Mouse (Mus musculus) kidney, embryonic 16.5 days (tissue): ENCODE measurements around the gene Map4k4. TPM values are rescaled to one million over a fixed set of nuclear protein-coding genes. Genes with fewer than 3 reads are reported as not detected.

Experiments
- ATAC-seq: fragments of 200-750 bp; cut with Nextera tagmentation; 2 replicates; pipeline ENCODE4 v1.8.0; 2017; ENCODE audit warnings: moderate TSS enrichment; ENCODE audit not compliant: low FRiP score, low TSS enrichment
- H3K27ac ChIP-seq: fragments of 300-500 bp; sonication (generic); 2 replicates; pipeline ENCODE4 v1.5.1; 2014; ENCODE audit warnings: low read length
- H3K27me3 ChIP-seq: fragments of 300-500 bp; sonication (generic); 2 replicates; pipeline ENCODE4 v1.6.1; 2014; ENCODE audit warnings: low read length, control low read depth, mixed read lengths; ENCODE audit not compliant: insufficient read depth
- H3K36me3 ChIP-seq: fragments of 300-500 bp; sonication (generic); 2 replicates; pipeline ENCODE4 v1.6.1; 2014; ENCODE audit warnings: low read length, control low read depth, mixed read lengths; ENCODE audit not compliant: insufficient read depth
- H3K4me1 ChIP-seq: fragments of 300-500 bp; sonication (generic); 2 replicates; pipeline ENCODE4 v1.6.1; 2014; ENCODE audit warnings: low read length, control low read depth, mixed read lengths; ENCODE audit not compliant: insufficient read depth
- H3K4me2 ChIP-seq: fragments of 300-500 bp; sonication (generic); replicated peaks from 2 replicates; pipeline ENCODE4 v1.6.1; 2014; ENCODE audit warnings: low read depth, low read length
- H3K4me3 ChIP-seq: fragments of 300-500 bp; sonication (generic); 2 replicates; pipeline ENCODE4 v1.5.1; 2014; ENCODE audit warnings: mild to moderate bottlenecking, low read length
- H3K9ac ChIP-seq: fragments of 300-500 bp; sonication (generic); replicated peaks from 2 replicates; pipeline ENCODE4 v1.6.1; 2014; ENCODE audit warnings: low read length
- H3K9me3 ChIP-seq: fragments of 300-500 bp; sonication (generic); 2 replicates; pipeline ENCODE4 v1.6.1; 2016; ENCODE audit warnings: low read length, control low read depth
- WGBS: fragments of 180-500 bp; shearing (Covaris S2); extraction: QIAGEN DNeasy Blood & Tissue Kit; methylation state at CpG from one replicate; pipeline ENCODE4 v1.1.7; 2014; 5-methylcytosine and 5-hydroxymethylcytosine counted together
- polyA plus RNA-seq: library from polyadenylated mRNA; unstranded; fragments of >200 nt; fragmentation: Nextera tagmentation; extraction: Ambion mirVana; gene quantifications from 2 replicates; pipeline ENCODE4 v1.2.1, GENCODE M21; 2015

Gene Map4k4
- polyA plus RNA-seq, 1 experiment from 2014 or later: 14.3 TPM

GRCm38 (mm10) chr1:39956712-39957111 lies 56.0 kb downstream of the Map4k4 start:
- ATAC-seq: no peak
- Histone ChIP-seq H3K9ac (no peak overlapping the region), H3K36me3 (no peaks in the 10 kb centered on the region), H3K4me3 (no peak overlapping the region), H3K9me3 (no peaks in the 10 kb centered on the region), H3K27me3 (no peaks in the 10 kb centered on the region), H3K4me1 (peaks cover 30% of the 10 kb centered on the region), H3K4me2 (no peak overlapping the region), H3K27ac (no peak overlapping the region)
- WGBS: 76% methylated on average over 5 of the region's 5 CpGs

DNA sequence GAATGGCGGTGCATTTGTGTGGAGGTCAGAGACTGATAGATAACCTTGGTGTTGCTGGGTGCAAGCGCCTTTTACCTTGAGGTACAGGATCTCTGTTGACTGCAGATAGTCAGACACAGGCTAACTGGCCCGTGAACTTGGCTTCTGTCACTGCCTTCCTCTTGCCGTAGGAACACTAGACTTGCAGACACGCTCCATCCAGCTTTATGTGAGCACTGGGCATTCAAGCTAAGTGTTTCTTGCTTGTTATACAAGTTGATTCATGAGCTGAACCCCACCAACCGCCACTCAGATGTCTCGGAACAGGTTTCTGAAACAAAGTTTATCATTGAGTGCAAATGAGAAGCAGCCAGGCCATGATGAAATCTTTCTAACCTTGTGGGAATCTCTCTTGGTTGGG lies 57.3 kb downstream of the Map4k4 start:
- Histone ChIP-seq H3K4me1 (peaks cover 20% of the 10 kb centered on the region; the same call in 1 of the 2 replicates), H3K4me3 (no peak overlapping the region), H3K9ac (no peak overlapping the region), H3K4me2 (no peak overlapping the region), H3K9me3 (no peaks in the 10 kb centered on the region), H3K27me3 (no peaks in the 10 kb centered on the region), H3K36me3 (peaks cover 10% of the 10 kb centered on the region; the same call in 1 of the 2 replicates), H3K27ac (no peak overlapping the region)
- WGBS: 57% methylated on average over 7 of the region's 7 CpGs
- ATAC-seq: no peak

- peaks cover 19% of the 10 kb centered on the region for H3K36me3 ChIP-seq
- H3K27ac ChIP-seq: no peak overlapping the region
- H3K9ac ChIP-seq: no peak overlapping the region
- no peaks in the 10 kb centered on the region for H3K27me3 ChIP-seq
- peaks cover 22% of the 10 kb centered on the region; the same call in 1 of the 2 replicates for H3K4me1 ChIP-seq
- 88% methylated on average over 1 of the region's 1 CpGs for WGBS
- no peak overlapping the region for H3K4me3 ChIP-seq
- ATAC-seq: no peak
- no peaks in the 10 kb centered on the region for H3K9me3 ChIP-seq
- no peak overlapping the region for H3K4me2 ChIP-seq
Measured at GRCm38 (mm10) chr1:39960623-39961022, 59.9 kb downstream of the Map4k4 start.

GRCm38 (mm10) chr1:39961113-39961512 lies 60.4 kb downstream of the Map4k4 start:
- ATAC-seq: no peak
- WGBS: 74% methylated on average over 6 of the region's 6 CpGs

GRCm38 (mm10) chr1:39962321-39962720 lies 61.6 kb downstream of the Map4k4 start:
- 68% methylated on average over 4 of the region's 4 CpGs for WGBS
- Histone ChIP-seq H3K9me3 (no peaks in the 10 kb centered on the region), H3K4me1 (peaks cover 13% of the 10 kb centered on the region; the same call in 1 of the 2 replicates), H3K36me3 (peaks cover 19% of the 10 kb centered on the region), H3K27ac (no peak overlapping the region), H3K4me3 (no peak overlapping the region), H3K27me3 (no peaks in the 10 kb centered on the region), H3K4me2 (no peak overlapping the region), H3K9ac (no peak overlapping the region)
- no peak for ATAC-seq

More at GRCm38 (mm10) chr1:39961113-39961512, 60.4 kb downstream of the Map4k4 start:
- no peak overlapping the region for H3K4me3 ChIP-seq
- H3K9ac ChIP-seq: no peak overlapping the region
- H3K36me3 ChIP-seq: peaks cover 19% of the 10 kb centered on the region
- peaks cover 21% of the 10 kb centered on the region; the same call in 1 of the 2 replicates for H3K4me1 ChIP-seq
- H3K27ac ChIP-seq: no peak overlapping the region
- no peaks in the 10 kb centered on the region for H3K9me3 ChIP-seq
- no peaks in the 10 kb centered on the region for H3K27me3 ChIP-seq
- no peak overlapping the region for H3K4me2 ChIP-seq

GRCm38 (mm10) chr1:39962840-39963239 lies 62.1 kb downstream of the Map4k4 start:
- Histone ChIP-seq H3K4me1 (peaks cover 11% of the 10 kb centered on the region; the same call in 1 of the 2 replicates), H3K9ac (no peak overlapping the region), H3K36me3 (peaks cover 19% of the 10 kb centered on the region), H3K4me2 (no peak overlapping the region), H3K9me3 (no peaks in the 10 kb centered on the region), H3K4me3 (no peak overlapping the region), H3K27ac (no peak overlapping the region), H3K27me3 (no peaks in the 10 kb centered on the region)
- no peak for ATAC-seq
- 85% methylated on average over 8 of the region's 8 CpGs for WGBS

DNA sequence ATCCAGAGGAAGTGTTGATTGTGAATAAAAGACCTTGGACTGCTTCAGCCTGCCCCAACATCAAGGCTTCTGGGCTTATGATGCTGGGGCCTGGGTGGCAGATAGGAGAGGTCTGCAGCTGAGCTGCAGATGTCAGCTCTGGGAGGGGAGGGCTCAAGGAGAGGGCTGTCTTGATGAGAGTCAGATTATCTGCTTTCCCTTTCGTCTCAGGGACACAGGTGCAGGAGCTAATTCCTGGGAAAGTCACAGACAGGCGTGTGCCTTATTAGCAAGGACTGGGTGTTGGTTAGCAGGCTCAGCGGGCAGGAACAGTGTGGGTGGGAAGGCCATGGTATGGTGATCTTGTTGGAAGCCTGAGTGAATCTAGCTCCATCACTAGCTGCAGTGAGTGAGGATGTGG lies 63.1 kb downstream of the Map4k4 start:
- no peak for ATAC-seq
- Histone ChIP-seq H3K36me3 (peaks cover 21% of the 10 kb centered on the region), H3K27me3 (no peaks in the 10 kb centered on the region), H3K4me3 (no peak overlapping the region), H3K9ac (no peak overlapping the region), H3K4me2 (no peak overlapping the region), H3K27ac (no peak overlapping the region), H3K4me1 (peaks cover 6% of the 10 kb centered on the region; the same call in 1 of the 2 replicates), H3K9me3 (no peaks in the 10 kb centered on the region)
- 57% methylated on average over 3 of the region's 3 CpGs for WGBS

- WGBS: 94% methylated on average over 2 of the region's 2 CpGs
- no peak for ATAC-seq
- Histone ChIP-seq H3K9ac (no peak overlapping the region), H3K27me3 (no peaks in the 10 kb centered on the region), H3K4me3 (no peak overlapping the region), H3K36me3 (peaks cover 21% of the 10 kb centered on the region), H3K27ac (no peak overlapping the region), H3K4me2 (no peak overlapping the region), H3K4me1 (peaks cover 6% of the 10 kb centered on the region; the same call in 1 of the 2 replicates), H3K9me3 (no peaks in the 10 kb centered on the region)
Measured at GRCm38 (mm10) chr1:39964427-39964826, 63.7 kb downstream of the Map4k4 start.

GRCm38 (mm10) chr1:39965461-39965860 lies 64.7 kb downstream of the Map4k4 start:
- Histone ChIP-seq H3K27me3 (no peaks in the 10 kb centered on the region), H3K36me3 (peaks cover 21% of the 10 kb centered on the region), H3K9ac (no peak overlapping the region), H3K4me1 (peaks cover 10% of the 10 kb centered on the region; the same call in 1 of the 2 replicates), H3K9me3 (no peaks in the 10 kb centered on the region), H3K4me3 (no peak overlapping the region), H3K4me2 (no peak overlapping the region), H3K27ac (no peak overlapping the region)
- ATAC-seq: 0 out of 2 replicates have a peak, but pooled peaks have one; percentile 23
- WGBS: 56% methylated on average over 3 of the region's 3 CpGs

DNA sequence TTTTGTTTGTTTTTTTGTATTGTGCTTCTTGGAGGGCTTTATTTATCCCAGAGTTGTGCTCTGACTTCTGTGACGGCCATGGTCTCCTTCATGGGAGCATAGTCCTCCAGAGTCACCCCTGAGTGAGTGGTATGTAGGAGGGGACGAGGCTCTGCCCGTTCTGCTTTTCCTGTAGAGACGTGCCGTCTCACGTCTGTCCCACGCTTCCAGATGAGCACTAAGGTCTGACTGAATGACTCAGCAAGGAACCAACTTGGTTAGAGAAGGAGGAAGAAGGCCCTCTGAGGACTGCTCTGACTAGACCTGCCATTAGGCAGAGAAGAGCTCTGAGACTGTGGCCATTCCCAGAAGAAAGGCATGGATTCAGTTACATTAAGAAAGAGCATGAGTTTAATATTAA lies 68.3 kb downstream of the Map4k4 start:
- no peaks in the 10 kb centered on the region for H3K9me3 ChIP-seq
- H3K27me3 ChIP-seq: no peaks in the 10 kb centered on the region
- peaks cover 6% of the 10 kb centered on the region; the same call in 1 of the 2 replicates for H3K36me3 ChIP-seq
- H3K4me3 ChIP-seq: no peak overlapping the region
- H3K4me2 ChIP-seq: no peak overlapping the region
- 49% methylated on average over 7 of the region's 7 CpGs for WGBS
- peaks cover 10% of the 10 kb centered on the region; the same call in 1 of the 2 replicates for H3K4me1 ChIP-seq
- no peak overlapping the region for H3K9ac ChIP-seq
- peak; percentile 35; the same call in 1 of the 2 replicates for ATAC-seq
- no peak overlapping the region for H3K27ac ChIP-seq
